In the genomic region with DNA sequence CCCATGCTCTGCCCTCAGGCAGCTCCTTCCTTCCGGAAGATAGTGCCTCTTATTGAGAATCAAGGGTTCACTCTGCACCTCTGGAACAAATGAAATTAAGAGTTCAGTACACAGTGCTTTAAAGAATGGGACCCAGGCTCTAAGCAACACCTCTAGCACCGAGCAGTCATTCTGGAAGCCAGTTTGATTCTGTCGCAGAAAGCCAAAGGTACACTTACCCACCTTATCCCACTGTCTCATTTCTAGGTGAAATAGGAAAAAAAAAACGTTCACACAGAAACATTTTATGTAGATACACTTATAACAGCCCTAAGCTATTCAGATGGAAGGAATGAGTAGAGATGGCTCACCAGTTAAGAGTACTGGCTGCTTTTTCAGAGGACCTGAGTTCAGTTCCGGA, we compare ENCODE assay signal across 8 mouse cellular contexts. TPM values are rescaled to one million over a fixed set of nuclear protein-coding genes. Genes with fewer than 3 reads are reported as not detected.
DNase-seq lines count a peak whose midpoint lies in the region; ATAC-seq and TF ChIP-seq lines count a peak whose summit lies in the region.

A gene (plus strand): TSS at position 301 of the 400 bp plus-strand sequence.

- no peaks in the 10 kb centered on the region for H3K36me3 ChIP-seq in heart, embryonic 15.5 days
- no peaks in the 10 kb centered on the region for H3K36me3 ChIP-seq in E14TG2a.4 (ENCODE audit: insufficient read depth, low read length)
- H3K36me3 ChIP-seq in hindbrain, embryonic 10.5 days, result no peaks in the 10 kb centered on the region
- no peaks in the 10 kb centered on the region for H3K36me3 ChIP-seq in liver, embryonic 11.5 days (ENCODE audit: control insufficient read depth, insufficient read depth, low read length)

- H3K27ac ChIP-seq in heart, embryonic 15.5 days, result no peak within 1 kb of the TSS
- peak within 1 kb of the TSS; percentile 79 for H3K27ac ChIP-seq in hindbrain, embryonic 10.5 days
- no peak within 1 kb of the TSS for H3K27ac ChIP-seq in liver, embryonic 11.5 days (ENCODE audit: low read depth, low read length)

- no peak for ATAC-seq in heart, embryonic 15.5 days (replicated peaks; ENCODE audit: insufficient number of reproducible peaks, insufficient read depth, low FRiP score, low read depth)
- no peak for ATAC-seq in liver, embryonic 11.5 days (replicated peaks; ENCODE audit: low FRiP score)

- peak within 1 kb of the TSS; percentile 53 for H3K9ac ChIP-seq in heart, embryonic 15.5 days
- H3K9ac ChIP-seq in liver, embryonic 11.5 days (ENCODE audit: low read depth, low read length), result peak within 1 kb of the TSS; percentile 61

- WGBS in heart, embryonic 15.5 days, result 23% methylated on average over 5 of the region's 5 CpGs
- WGBS in hindbrain, embryonic 10.5 days, result 21% methylated on average over 5 of the region's 5 CpGs
- WGBS in liver, embryonic 11.5 days, result 22% methylated on average over 5 of the region's 5 CpGs

- peak within 1 kb of the TSS; percentile 99 for H3K4me2 ChIP-seq in heart, embryonic 15.5 days
- H3K4me2 ChIP-seq in liver, embryonic 11.5 days, result peak within 1 kb of the TSS; percentile 95

- TF ChIP-seq CTCF in E14TG2a.4 (conservative IDR thresholded peaks at IDR 0.05; ENCODE audit: low read length), result no peak

- peak within 1 kb of the TSS; percentile 56 for H3K4me3 ChIP-seq in heart, embryonic 15.5 days
- peak within 1 kb of the TSS; percentile 83 for H3K4me3 ChIP-seq in E14TG2a.4 (replicated peaks; ENCODE audit: low read length)
- H3K4me3 ChIP-seq in hindbrain, embryonic 10.5 days, result peak within 1 kb of the TSS; percentile 74
- peak within 1 kb of the TSS; percentile 66 for H3K4me3 ChIP-seq in liver, embryonic 11.5 days (ENCODE audit: low read depth, low read length)

- peaks cover 8% of the 10 kb centered on the region; the same call in 1 of the 2 replicates for H3K4me1 ChIP-seq in heart, embryonic 15.5 days (replicated peaks)
- H3K4me1 ChIP-seq in E14TG2a.4 (replicated peaks; ENCODE audit: low read depth, low read length), result peaks cover 18% of the 10 kb centered on the region
- peaks cover 16% of the 10 kb centered on the region for H3K4me1 ChIP-seq in hindbrain, embryonic 10.5 days (replicated peaks)
- H3K4me1 ChIP-seq in liver, embryonic 11.5 days (replicated peaks; ENCODE audit: control insufficient read depth, insufficient read depth, low read length), result peaks cover 8% of the 10 kb centered on the region

- no peak for DNase-seq in heart, adult 18-20 months
- peak; percentile 3 for DNase-seq in hindbrain, embryonic 10.5 days (ENCODE audit: low spot score)
- no peak for DNase-seq in liver, embryonic 11.5 days (ENCODE audit: low spot score)
- no peak for DNase-seq in urinary bladder, postnatal 10 days (ENCODE audit: low spot score)
- DNase-seq in gastrocnemius, postnatal 4 days (ENCODE audit: low spot score in 2 of 2), result no peak
- no peak for DNase-seq in kidney, postnatal 36 days

- H3K27me3 ChIP-seq in heart, embryonic 15.5 days, result peaks cover 22% of the 10 kb centered on the region
- H3K27me3 ChIP-seq in E14TG2a.4 (ENCODE audit: insufficient read depth, low read length), result peaks cover 31% of the 10 kb centered on the region
- H3K27me3 ChIP-seq in hindbrain, embryonic 10.5 days (ENCODE audit: insufficient read depth, poor library complexity, severe bottlenecking), result peaks cover 40% of the 10 kb centered on the region
- peaks cover 36% of the 10 kb centered on the region for H3K27me3 ChIP-seq in liver, embryonic 11.5 days (replicated peaks; ENCODE audit: control insufficient read depth, insufficient read depth, low read length)

- no peaks in the 10 kb centered on the region for H3K9me3 ChIP-seq in heart, embryonic 15.5 days (replicated peaks)
- no peaks in the 10 kb centered on the region for H3K9me3 ChIP-seq in E14TG2a.4 (ENCODE audit: low read length)
- no peaks in the 10 kb centered on the region for H3K9me3 ChIP-seq in hindbrain, embryonic 10.5 days
- no peaks in the 10 kb centered on the region for H3K9me3 ChIP-seq in liver, embryonic 11.5 days (ENCODE audit: control insufficient read depth, low read length)

RNA-seq across cellular contexts. Expression of the gene that starts here (rescaled TPM):
- polyA plus RNA-seq in heart, embryonic 15.5 days (2015; fragmentation: Nextera tagmentation; extraction: Ambion mirVana), result 1.0 and 1.4 TPM in 2 replicates
- under 1 TPM in 1 of 2 experiments, not detected in 1; 0.60 TPM for total RNA-seq in heart, adult 18-20 months (2021)
- 0.83 and 1.2 TPM in 2 replicates for polyA plus RNA-seq in hindbrain, embryonic 10.5 days (2016; fragmentation: Nextera tagmentation; extraction: Ambion mirVana)
- 0.29 and 0.48 TPM in 2 replicates for polyA plus RNA-seq in liver, embryonic 11.5 days (2014; fragmentation: Nextera tagmentation; extraction: Ambion mirVana)
- 1 to 10 TPM; 3.5 to 4.2 TPM for total RNA-seq in gastrocnemius, postnatal 4 days (2021)
